Mouse (Mus musculus): ENCODE measurements around the gene Sppl2b. TPM values are rescaled to one million over a fixed set of nuclear protein-coding genes. Genes with fewer than 3 reads are reported as not detected.
A peak's percentile ranks its signal among the peaks of the same experiment; 100 is the strongest.
"Not testable (repeated sequence)": the region's sequence is repeated elsewhere in the genome, so short reads cannot be mapped to it uniquely, and the experiment has no call there.

The Sppl2b gene
- total RNA-seq, 2 experiments from 2014 or later, result 9.1 to 10.4 TPM

GRCm38 (mm10) chr10:80823847-80824643 is 31.0 kb upstream of the Sppl2b start:
- no peak for ATAC-seq (ENCODE audit: poor library complexity, severe bottlenecking)

GRCm38 (mm10) chr10:80824827-80825226 is 30.2 kb upstream of the Sppl2b start:
- no peak for ATAC-seq (ENCODE audit: poor library complexity, severe bottlenecking)

GRCm38 (mm10) chr10:80826151-80827062 is 28.7 kb upstream of the Sppl2b start, which contains the start of gene Oaz1:
TSS of gene Oaz1 (plus strand) at chr10:80826656.
- ATAC-seq (ENCODE audit: poor library complexity, severe bottlenecking), result peak; percentile 87

- no peak for ATAC-seq (ENCODE audit: poor library complexity, severe bottlenecking)
These were observed 27.8 kb upstream of the Sppl2b start for GRCm38 (mm10) chr10:80827063-80827869.

GRCm38 (mm10) chr10:80827870-80828420 is 27.1 kb upstream of the Sppl2b start:
- no peak for ATAC-seq (ENCODE audit: poor library complexity, severe bottlenecking)

- not testable (repeated sequence) for ATAC-seq (ENCODE audit: poor library complexity, severe bottlenecking)
These were observed 26.5 kb upstream of the Sppl2b start for GRCm38 (mm10) chr10:80828587-80828986.

GRCm38 (mm10) chr10:80829359-80830278 is 25.5 kb upstream of the Sppl2b start:
- no peak for ATAC-seq (ENCODE audit: poor library complexity, severe bottlenecking)

- ATAC-seq (ENCODE audit: poor library complexity, severe bottlenecking), result no peak
These were observed 23.9 kb upstream of the Sppl2b start for GRCm38 (mm10) chr10:80831136-80831535.

- ATAC-seq (ENCODE audit: poor library complexity, severe bottlenecking), result no peak
These were observed 22.3 kb upstream of the Sppl2b start for GRCm38 (mm10) chr10:80832818-80833217.

- no peak for ATAC-seq (ENCODE audit: poor library complexity, severe bottlenecking)
These were observed 19.5 kb upstream of the Sppl2b start for GRCm38 (mm10) chr10:80835617-80836016.

- no peak for ATAC-seq (ENCODE audit: poor library complexity, severe bottlenecking)
These were observed 18.1 kb upstream of the Sppl2b start for GRCm38 (mm10) chr10:80836949-80837379.

GRCm38 (mm10) chr10:80837827-80838226 is 17.2 kb upstream of the Sppl2b start:
- no peak for ATAC-seq (ENCODE audit: poor library complexity, severe bottlenecking)

- ATAC-seq (ENCODE audit: poor library complexity, severe bottlenecking), result no peak
These were observed 16.6 kb upstream of the Sppl2b start for GRCm38 (mm10) chr10:80838346-80838912.

- ATAC-seq (ENCODE audit: poor library complexity, severe bottlenecking), result no peak
These were observed 15.2 kb upstream of the Sppl2b start for GRCm38 (mm10) chr10:80839848-80840247.

GRCm38 (mm10) chr10:80841685-80842084 is 13.4 kb upstream of the Sppl2b start:
- ATAC-seq (ENCODE audit: poor library complexity, severe bottlenecking), result no peak

- ATAC-seq (ENCODE audit: poor library complexity, severe bottlenecking), result no peak
These were observed 12.7 kb upstream of the Sppl2b start for GRCm38 (mm10) chr10:80842334-80842733.

GRCm38 (mm10) chr10:80843087-80843930 is 11.8 kb upstream of the Sppl2b start:
- ATAC-seq (ENCODE audit: poor library complexity, severe bottlenecking), result no peak

- no peak for ATAC-seq (ENCODE audit: poor library complexity, severe bottlenecking)
These were observed 11.0 kb upstream of the Sppl2b start, which contains the start of gene Lingo3 for GRCm38 (mm10) chr10:80843931-80844547. TSS of gene Lingo3 (minus strand) at chr10:80844039.

Measured in megakaryocyte, adult 5-6 weeks (primary cell).